Mouse (Mus musculus) mammary gland, adult 2 months (tissue): ENCODE measurements around the gene Nup153. TPM values are rescaled to one million over a fixed set of nuclear protein-coding genes. Genes with fewer than 3 reads are reported as not detected.

Experiments used
- polyA plus RNA-seq: library from polyadenylated mRNA; depleted of rRNA; stranded (reverse); fragments of >200 nt; gene quantifications from 2 replicates; pipeline ENCODE4 v1.2.3, GENCODE M21; 2012; ENCODE audit warnings: low replicate concordance; rRNA removed

Gene Nup153
- 62.4 and 86.5 TPM in 2 replicates for polyA plus RNA-seq

GRCm38 (mm10) chr13:46727837-46728268 is at the start of gene Nup153:
TSS of gene Nup153 (minus strand) at chr13:46727940.

GRCm38 (mm10) chr13:46669048-46669619 is 58.6 kb downstream of the Nup153 start, which contains the start of gene Fam8a1:
TSS of gene Fam8a1 (plus strand) at chr13:46669522.

Other genes starting within 250 kb of the Nup153 start
- 2.7 and 28.3 TPM in 2 replicates for gene Cap2, start 226.1 kb downstream of the Nup153 start, polyA plus RNA-seq
- 17.8 and 26.0 TPM in 2 replicates for gene Fam8a1, start 58.4 kb downstream of the Nup153 start, polyA plus RNA-seq
- 18.0 and 30.7 TPM in 2 replicates for gene Kif13a, start 201.9 kb upstream of the Nup153 start, polyA plus RNA-seq